Mouse (Mus musculus) embryo, embryonic 10 days (tissue): ENCODE results near the gene Gtf2i.

Experiments
- DNase-seq: peaks from one replicate; pipeline ENCODE4 v3.0.0-alpha.2; 2015; ENCODE audit warnings: low spot score

Gtf2i gene

GRCm38 (mm10) chr5:134206721-134207120 lies 107.8 kb downstream of the Gtf2i start:
- no peak for DNase-seq

GRCm38 (mm10) chr5:134193664-134194063 lies 120.9 kb downstream of the Gtf2i start:
- DNase-seq: no peak

- DNase-seq: no peak
Measured at GRCm38 (mm10) chr5:134188571-134188970, 126.0 kb downstream of the Gtf2i start.
